Mouse (Mus musculus): ENCODE results near the gene Aym1. TPM values are rescaled to one million over a fixed set of nuclear protein-coding genes. Genes with fewer than 3 reads are reported as not detected.

The Aym1 gene
- total and polyA plus RNA-seq, 3 experiments: not detected

GRCm38 (mm10) chr5:113349810-113350209 lies 7.3 kb upstream of the Aym1 start:
- no peak for ATAC-seq (ENCODE audit: extremely low read depth, insufficient number of reproducible peaks, low FRiP score, poor library complexity, severe bottlenecking)
- no peak overlapping the region for H3K4me3 ChIP-seq (ENCODE audit: low read depth, low read length)
- H3K4me1 ChIP-seq (ENCODE audit: insufficient read depth, low read depth, low read length): no peaks in the 10 kb centered on the region
- TF ChIP-seq GATA1 (IDR thresholded peaks at IDR 0.05; ENCODE audit: borderline replicate concordance, low read length) (no peak), TAL1 (conservative IDR thresholded peaks at IDR 0.05; ENCODE audit: low read depth, low read length) (no peak), CTCF (IDR thresholded peaks at IDR 0.05; ENCODE audit: low read depth, low read length) (no peak), GATA2 (IDR thresholded peaks at IDR 0.05; ENCODE audit: borderline replicate concordance, low read depth, low read length) (no peak), POLR2AphosphoS5 (IDR thresholded peaks at IDR 0.05; ENCODE audit: insufficient replicate concordance, low read depth, low read length) (no peak)
- DNase-seq (ENCODE audit: low spot score): no peak
- H3K27me3 ChIP-seq (ENCODE audit: insufficient read depth, low read length): no peaks in the 10 kb centered on the region
- no peaks in the 10 kb centered on the region for H3K36me3 ChIP-seq (replicated peaks)
- H3K9me3 ChIP-seq (replicated peaks): peaks cover 89% of the 10 kb centered on the region

GRCm38 (mm10) chr5:113351768-113352167 lies 5.3 kb upstream of the Aym1 start:
- H3K27me3 ChIP-seq (ENCODE audit: insufficient read depth, low read length): no peaks in the 10 kb centered on the region

DNA sequence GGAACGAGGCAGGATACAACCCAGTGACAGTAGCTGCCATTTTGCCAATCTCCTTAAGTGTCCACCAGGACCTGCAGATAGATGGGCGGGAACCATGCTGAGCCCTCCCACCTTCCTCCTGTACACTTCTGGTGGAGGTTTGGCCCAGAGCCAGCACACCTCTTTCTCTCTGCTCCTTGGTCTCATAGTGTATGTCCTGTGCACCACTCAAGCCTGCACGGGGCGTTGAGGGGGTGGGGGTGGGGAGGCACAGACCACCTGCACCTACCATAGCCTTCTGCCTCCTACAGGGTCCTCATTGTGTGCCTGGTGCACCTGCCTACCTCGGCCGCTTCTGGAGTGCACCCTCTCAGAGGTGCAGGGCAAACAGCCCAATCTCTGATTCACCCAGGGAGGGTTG lies 4.5 kb upstream of the Aym1 start:
- peaks cover 80% of the 10 kb centered on the region for H3K9me3 ChIP-seq (replicated peaks)
- TF ChIP-seq CTCF (IDR thresholded peaks at IDR 0.05; ENCODE audit: low read depth, low read length) (no peak), TAL1 (conservative IDR thresholded peaks at IDR 0.05; ENCODE audit: low read depth, low read length) (no peak), GATA2 (IDR thresholded peaks at IDR 0.05; ENCODE audit: borderline replicate concordance, low read depth, low read length) (no peak), POLR2AphosphoS5 (IDR thresholded peaks at IDR 0.05; ENCODE audit: insufficient replicate concordance, low read depth, low read length) (no peak), GATA1 (IDR thresholded peaks at IDR 0.05; ENCODE audit: borderline replicate concordance, low read length) (no peak)
- ATAC-seq (ENCODE audit: extremely low read depth, insufficient number of reproducible peaks, low FRiP score, poor library complexity, severe bottlenecking): no peak
- no peaks in the 10 kb centered on the region for H3K36me3 ChIP-seq (replicated peaks)
- no peaks in the 10 kb centered on the region for H3K27me3 ChIP-seq (ENCODE audit: insufficient read depth, low read length)
- H3K4me3 ChIP-seq (ENCODE audit: low read depth, low read length): no peak overlapping the region
- H3K4me1 ChIP-seq (ENCODE audit: insufficient read depth, low read depth, low read length): no peaks in the 10 kb centered on the region
- DNase-seq (ENCODE audit: low spot score): no peak

More at GRCm38 (mm10) chr5:113351768-113352167, 5.3 kb upstream of the Aym1 start:
- H3K36me3 ChIP-seq (replicated peaks): no peaks in the 10 kb centered on the region
- H3K4me1 ChIP-seq (ENCODE audit: insufficient read depth, low read depth, low read length): no peaks in the 10 kb centered on the region
- TF ChIP-seq GATA1 (IDR thresholded peaks at IDR 0.05; ENCODE audit: borderline replicate concordance, low read length): no peak
- TF ChIP-seq TAL1 (conservative IDR thresholded peaks at IDR 0.05; ENCODE audit: low read depth, low read length): no peak
- TF ChIP-seq POLR2AphosphoS5 (IDR thresholded peaks at IDR 0.05; ENCODE audit: insufficient replicate concordance, low read depth, low read length): no peak
- no peak for TF ChIP-seq CTCF (IDR thresholded peaks at IDR 0.05; ENCODE audit: low read depth, low read length)
- no peak for TF ChIP-seq GATA2 (IDR thresholded peaks at IDR 0.05; ENCODE audit: borderline replicate concordance, low read depth, low read length)
- H3K4me3 ChIP-seq (ENCODE audit: low read depth, low read length): no peak overlapping the region
- ATAC-seq (ENCODE audit: extremely low read depth, insufficient number of reproducible peaks, low FRiP score, poor library complexity, severe bottlenecking) (no peak), DNase-seq (ENCODE audit: low spot score) (no peak)
- peaks cover 82% of the 10 kb centered on the region for H3K9me3 ChIP-seq (replicated peaks)

DNA sequence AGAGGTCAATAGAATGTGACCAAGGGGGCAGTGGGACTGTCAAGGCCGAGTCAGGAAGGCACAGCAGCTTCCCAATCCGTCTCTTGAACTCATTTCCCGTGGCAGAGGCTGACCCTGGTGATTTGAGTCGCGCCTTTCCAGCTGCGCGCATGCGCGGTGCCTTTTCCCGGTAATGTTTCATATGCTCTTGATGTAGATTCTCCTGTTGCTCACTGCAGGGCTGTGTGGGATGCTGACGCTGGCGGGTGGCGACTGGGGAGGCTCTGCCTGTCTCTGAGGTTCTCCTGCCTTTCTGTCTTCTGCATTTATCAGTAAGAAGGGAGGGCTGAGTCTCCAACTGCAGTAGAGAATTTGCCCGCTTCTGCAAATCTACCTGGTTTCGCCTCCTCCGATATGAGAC lies 2.8 kb upstream of the Aym1 start:
- H3K4me1 ChIP-seq (ENCODE audit: insufficient read depth, low read depth, low read length): no peaks in the 10 kb centered on the region
- no peaks in the 10 kb centered on the region for H3K36me3 ChIP-seq (replicated peaks)
- H3K9me3 ChIP-seq (replicated peaks): peaks cover 77% of the 10 kb centered on the region
- ATAC-seq (ENCODE audit: extremely low read depth, insufficient number of reproducible peaks, low FRiP score, poor library complexity, severe bottlenecking) (no peak), DNase-seq (ENCODE audit: low spot score) (no peak)
- no peak overlapping the region for H3K4me3 ChIP-seq (ENCODE audit: low read depth, low read length)
- H3K27me3 ChIP-seq (ENCODE audit: insufficient read depth, low read length): no peaks in the 10 kb centered on the region; the same call in 1 of the 2 replicates
- no peak for TF ChIP-seq GATA1 (IDR thresholded peaks at IDR 0.05; ENCODE audit: borderline replicate concordance, low read length)
- TF ChIP-seq CTCF (IDR thresholded peaks at IDR 0.05; ENCODE audit: low read depth, low read length): no peak
- TF ChIP-seq TAL1 (conservative IDR thresholded peaks at IDR 0.05; ENCODE audit: low read depth, low read length): no peak
- TF ChIP-seq GATA2 (IDR thresholded peaks at IDR 0.05; ENCODE audit: borderline replicate concordance, low read depth, low read length): no peak

- H3K4me1 ChIP-seq (ENCODE audit: insufficient read depth, low read depth, low read length): no peaks in the 10 kb centered on the region
- DNase-seq (ENCODE audit: low spot score) (no peak), ATAC-seq (ENCODE audit: extremely low read depth, insufficient number of reproducible peaks, low FRiP score, poor library complexity, severe bottlenecking) (no peak)
- H3K36me3 ChIP-seq (replicated peaks): no peaks in the 10 kb centered on the region
- no peak for TF ChIP-seq CTCF (IDR thresholded peaks at IDR 0.05; ENCODE audit: low read depth, low read length)
- TF ChIP-seq GATA1 (IDR thresholded peaks at IDR 0.05; ENCODE audit: borderline replicate concordance, low read length): no peak
- TF ChIP-seq POLR2AphosphoS5 (IDR thresholded peaks at IDR 0.05; ENCODE audit: insufficient replicate concordance, low read depth, low read length): no peak
- TF ChIP-seq TAL1 (conservative IDR thresholded peaks at IDR 0.05; ENCODE audit: low read depth, low read length): no peak
- no peak for TF ChIP-seq GATA2 (IDR thresholded peaks at IDR 0.05; ENCODE audit: borderline replicate concordance, low read depth, low read length)
- H3K27me3 ChIP-seq (ENCODE audit: insufficient read depth, low read length): no peaks in the 10 kb centered on the region; the same call in 1 of the 2 replicates
- no peak overlapping the region for H3K4me3 ChIP-seq (ENCODE audit: low read depth, low read length)
- H3K9me3 ChIP-seq (replicated peaks): peaks cover 78% of the 10 kb centered on the region
Observed at GRCm38 (mm10) chr5:113357656-113358055, 562 bp downstream of the Aym1 start.

DNA sequence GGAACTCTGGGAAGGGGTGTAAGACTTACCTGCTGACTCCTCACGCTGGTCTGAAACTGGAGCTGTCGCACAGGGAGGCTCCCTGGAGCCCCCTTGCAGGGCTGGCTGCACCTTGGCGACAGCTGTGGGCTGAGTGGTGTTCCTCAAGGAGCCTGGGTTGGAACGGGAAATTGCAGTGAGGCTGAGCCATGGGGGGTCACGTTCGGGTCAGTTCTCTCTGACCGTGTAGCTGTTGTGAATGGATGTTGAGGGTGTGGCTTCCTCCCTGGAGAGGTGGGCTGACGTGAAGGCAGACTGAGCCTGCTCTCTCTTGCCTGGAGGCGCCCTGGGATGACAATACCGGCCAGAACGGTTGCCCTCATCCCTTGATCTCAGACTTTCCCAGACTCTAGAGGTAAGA lies 1.7 kb downstream of the Aym1 start:
- peak overlapping the region; percentile 21; the same call in 1 of the 2 replicates for H3K4me3 ChIP-seq (ENCODE audit: low read depth, low read length)
- H3K4me1 ChIP-seq (ENCODE audit: insufficient read depth, low read depth, low read length): no peaks in the 10 kb centered on the region
- H3K9me3 ChIP-seq (replicated peaks): peaks cover 78% of the 10 kb centered on the region
- no peaks in the 10 kb centered on the region; the same call in 1 of the 2 replicates for H3K27me3 ChIP-seq (ENCODE audit: insufficient read depth, low read length)
- DNase-seq (ENCODE audit: low spot score) (no peak), ATAC-seq (ENCODE audit: extremely low read depth, insufficient number of reproducible peaks, low FRiP score, poor library complexity, severe bottlenecking) (no peak)
- H3K36me3 ChIP-seq (replicated peaks): no peaks in the 10 kb centered on the region
- TF ChIP-seq GATA2 (IDR thresholded peaks at IDR 0.05; ENCODE audit: borderline replicate concordance, low read depth, low read length) (no peak), TAL1 (conservative IDR thresholded peaks at IDR 0.05; ENCODE audit: low read depth, low read length) (no peak), GATA1 (IDR thresholded peaks at IDR 0.05; ENCODE audit: borderline replicate concordance, low read length) (no peak), POLR2AphosphoS5 (IDR thresholded peaks at IDR 0.05; ENCODE audit: insufficient replicate concordance, low read depth, low read length) (no peak), CTCF (IDR thresholded peaks at IDR 0.05; ENCODE audit: low read depth, low read length) (no peak)
